Mouse (Mus musculus): ENCODE data around the gene Olfr281.
"Not testable (repeated sequence)": the region's sequence is repeated elsewhere in the genome, so short reads cannot be mapped to it uniquely, and the experiment has no call there.

Olfr281 gene

GRCm38 (mm10) chr15:98452288-98452687 is at the start of gene Olfr281:
Olfr281 (plus strand) TSS chr15:98452588.
- DNase-seq (ENCODE audit: low read depth, low spot score) = no peak

DNA sequence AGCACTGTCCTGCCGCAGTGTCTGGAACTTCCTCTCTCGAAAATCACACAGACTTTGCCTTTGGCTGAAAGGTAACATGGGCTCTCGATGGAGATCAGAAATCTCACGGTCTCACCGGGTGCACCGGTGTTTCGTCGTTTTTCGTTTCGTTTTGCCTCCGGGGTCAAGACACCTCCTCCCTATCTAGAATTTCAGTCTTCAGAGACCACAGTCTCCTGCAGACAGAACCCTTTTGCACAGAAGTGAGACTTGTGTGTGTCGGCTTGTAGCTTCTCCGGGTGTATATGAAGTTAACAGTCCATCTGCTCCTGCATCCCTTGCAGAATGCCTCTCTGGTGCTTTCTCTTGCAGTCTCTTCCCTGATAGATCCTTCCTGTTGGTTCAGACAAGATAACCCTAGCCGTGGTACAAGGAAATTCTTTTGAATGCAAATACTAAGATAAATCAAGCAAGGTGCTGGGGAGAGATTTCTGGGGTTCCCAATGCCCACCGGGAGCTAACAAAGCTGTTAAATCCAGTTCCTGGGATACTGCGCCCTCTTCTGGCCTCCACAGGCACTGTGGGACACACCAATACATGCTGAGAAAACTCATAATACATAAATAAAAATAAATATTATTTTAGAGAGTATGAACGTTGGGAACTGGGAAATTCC is 43.9 kb upstream of the Olfr281 start:
- no peak for DNase-seq (ENCODE audit: low read depth, low spot score)

DNA sequence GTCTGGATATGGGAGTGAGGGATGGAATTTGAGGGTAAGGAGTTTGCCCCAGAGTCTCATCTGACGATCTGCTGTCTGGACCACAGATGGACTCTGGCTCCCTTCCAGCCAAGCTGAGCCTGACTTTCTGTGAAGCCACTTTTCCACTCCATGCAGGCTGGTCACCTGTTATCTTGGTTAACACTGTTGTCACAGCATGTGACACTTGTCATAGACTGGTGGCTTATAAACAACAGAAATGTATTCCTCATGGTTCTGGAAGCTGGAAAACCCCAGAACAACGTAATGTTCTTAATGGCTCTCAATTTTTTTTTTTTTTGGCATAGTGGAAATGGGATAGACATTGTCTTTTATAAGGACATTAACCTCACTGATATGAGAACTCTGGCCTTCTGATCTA is 42.8 kb upstream of the Olfr281 start:
- no peak for DNase-seq (ENCODE audit: low read depth, low spot score)

DNA sequence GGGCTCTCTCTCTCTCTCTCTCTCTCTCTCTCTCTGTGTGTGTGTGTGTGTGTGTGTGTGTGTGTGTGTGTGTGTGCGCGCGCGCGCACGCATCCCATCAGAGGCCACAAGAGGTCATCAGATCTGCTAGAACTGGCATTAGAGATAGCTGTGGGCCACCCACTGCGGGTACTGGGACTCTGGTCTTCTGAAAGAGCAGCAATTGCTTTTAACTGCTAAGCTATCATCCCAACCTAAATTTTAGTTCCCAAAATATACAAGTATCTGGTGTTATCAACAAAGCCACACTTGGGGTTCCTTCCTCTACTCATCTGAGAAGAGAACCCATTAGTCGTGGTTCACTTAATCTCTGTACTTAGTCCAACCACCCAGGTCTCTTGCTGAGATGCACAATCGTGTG is 42.1 kb upstream of the Olfr281 start:
- DNase-seq (ENCODE audit: low read depth, low spot score) = no peak

DNA sequence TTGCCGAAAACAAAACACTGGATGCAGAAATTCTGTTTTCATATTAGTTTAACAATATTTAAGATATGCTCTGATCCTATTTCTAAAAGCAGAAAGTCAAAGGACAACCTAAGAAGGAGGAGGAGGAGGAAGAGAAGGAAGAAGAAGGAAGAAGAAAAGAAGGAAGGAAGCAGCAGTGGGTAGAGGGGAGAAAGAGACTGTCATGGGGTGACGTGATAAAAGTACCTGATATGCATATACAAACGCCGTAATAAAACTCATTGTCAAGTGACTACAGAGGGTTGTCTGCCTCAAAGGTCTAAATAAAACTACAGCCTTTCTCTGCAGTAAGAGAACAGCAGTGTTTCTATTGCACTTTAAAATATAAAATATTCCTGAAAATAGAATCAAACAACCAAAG is 36.4 kb upstream of the Olfr281 start:
- DNase-seq (ENCODE audit: low read depth, low spot score) = no peak

- not testable (repeated sequence) for DNase-seq (ENCODE audit: low read depth, low spot score)
Observed at GRCm38 (mm10) chr15:98416802-98417201, 35.6 kb upstream of the Olfr281 start.

DNA sequence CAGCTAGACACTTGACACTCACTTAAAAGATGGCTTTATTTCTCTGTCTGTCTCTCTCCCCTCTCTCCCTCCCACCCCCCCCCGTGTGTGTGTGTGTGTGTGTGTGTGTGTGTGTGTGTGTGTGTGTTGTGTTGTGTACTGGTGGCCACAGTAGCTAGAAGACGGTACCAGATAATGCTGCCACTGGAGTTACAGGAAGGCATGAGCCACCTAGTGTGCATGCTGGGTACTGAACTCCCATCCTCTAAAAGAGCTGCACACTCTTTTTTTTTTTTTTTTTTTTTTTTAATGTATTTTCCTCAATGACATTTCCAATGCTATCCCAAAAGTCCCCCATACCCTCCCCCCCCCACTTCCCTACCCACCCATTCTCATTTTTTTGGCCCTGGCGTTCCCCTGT is 35.1 kb upstream of the Olfr281 start:
- peak; percentile 31 for DNase-seq (ENCODE audit: low read depth, low spot score)

GRCm38 (mm10) chr15:98418096-98418495 is 34.3 kb upstream of the Olfr281 start:
- DNase-seq (ENCODE audit: low read depth, low spot score) = no peak

GRCm38 (mm10) chr15:98420897-98421296 is 31.5 kb upstream of the Olfr281 start:
- DNase-seq (ENCODE audit: low read depth, low spot score) = no peak

- DNase-seq (ENCODE audit: low read depth, low spot score) = no peak
Observed at GRCm38 (mm10) chr15:98424326-98424725, 28.1 kb upstream of the Olfr281 start.

DNA sequence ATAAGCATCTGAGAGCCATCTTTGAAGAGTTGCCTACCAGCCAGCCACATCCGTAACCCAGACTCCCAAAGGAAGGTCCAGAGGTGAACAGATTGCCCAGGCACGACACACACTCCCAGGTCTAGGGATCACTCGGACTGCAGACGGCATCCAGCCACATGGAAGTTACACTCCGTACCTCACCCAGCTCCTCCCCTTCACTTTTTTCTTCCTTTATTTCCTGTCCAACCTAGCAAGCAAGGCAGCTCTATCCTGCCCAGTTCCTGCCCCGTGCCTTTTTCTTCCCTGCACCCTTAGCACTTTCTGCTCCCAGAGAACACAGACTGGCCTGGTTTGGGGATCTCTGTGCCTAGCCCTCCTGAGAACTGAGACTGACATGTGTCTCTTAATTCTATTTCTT is 27.6 kb upstream of the Olfr281 start:
- DNase-seq (ENCODE audit: low read depth, low spot score) = no peak

GRCm38 (mm10) chr15:98425188-98425587 is 27.2 kb upstream of the Olfr281 start:
- DNase-seq (ENCODE audit: low read depth, low spot score) = no peak

- not testable (repeated sequence) for DNase-seq (ENCODE audit: low read depth, low spot score)
Observed at GRCm38 (mm10) chr15:98430925-98431324, 21.5 kb upstream of the Olfr281 start, which contains the start of gene Olfr282. Olfr282 (plus strand) TSS chr15:98431225.

DNA sequence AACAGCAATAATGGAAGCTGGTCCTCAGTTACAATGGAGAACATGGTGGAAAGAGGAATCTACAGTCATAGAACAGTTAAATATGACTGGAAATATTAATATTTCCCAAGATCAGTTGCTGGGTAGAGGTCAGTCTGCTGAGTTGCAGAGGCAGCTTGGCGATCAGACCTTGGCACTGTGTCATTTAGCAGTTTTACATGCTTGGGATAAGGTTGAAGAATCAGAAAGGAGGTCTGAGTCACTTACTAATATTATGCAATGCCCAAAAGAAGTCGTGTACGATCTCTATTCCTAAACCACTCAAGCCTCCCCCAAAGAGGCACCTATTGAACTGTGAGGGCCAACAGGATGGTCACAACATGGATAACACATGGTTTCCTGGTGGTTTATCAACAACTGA is 7.8 kb upstream of the Olfr281 start:
- no peak for DNase-seq (ENCODE audit: low read depth, low spot score)

DNA sequence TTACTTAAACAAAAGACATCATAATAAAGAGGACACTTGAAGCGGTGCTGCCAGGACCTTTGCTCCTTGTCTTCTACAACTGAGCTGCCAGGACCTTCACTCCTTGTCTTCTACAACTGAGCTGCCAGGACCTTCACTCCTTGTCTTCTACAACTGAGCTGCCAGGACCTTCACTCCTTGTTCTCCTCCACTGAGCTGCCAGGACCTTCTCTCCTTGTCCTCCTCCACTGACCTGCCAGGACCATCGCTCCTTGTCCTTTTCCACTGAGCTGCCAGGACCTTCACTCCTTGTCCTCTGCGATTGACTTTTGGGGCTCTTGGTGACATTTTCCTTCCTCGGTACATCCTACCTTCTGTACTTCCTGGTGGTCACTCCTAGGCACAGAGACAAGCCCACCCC is 3.9 kb upstream of the Olfr281 start:
- no peak for DNase-seq (ENCODE audit: low read depth, low spot score)

GRCm38 (mm10) chr15:98469596-98469995 is 17.2 kb downstream of the Olfr281 start, which contains the start of gene OR5BS1P:
OR5BS1P (plus strand) TSS chr15:98469896.
- DNase-seq (ENCODE audit: low read depth, low spot score) = no peak

- no peak for DNase-seq (ENCODE audit: low read depth, low spot score)
Observed at GRCm38 (mm10) chr15:98471539-98471938, 19.2 kb downstream of the Olfr281 start.

DNA sequence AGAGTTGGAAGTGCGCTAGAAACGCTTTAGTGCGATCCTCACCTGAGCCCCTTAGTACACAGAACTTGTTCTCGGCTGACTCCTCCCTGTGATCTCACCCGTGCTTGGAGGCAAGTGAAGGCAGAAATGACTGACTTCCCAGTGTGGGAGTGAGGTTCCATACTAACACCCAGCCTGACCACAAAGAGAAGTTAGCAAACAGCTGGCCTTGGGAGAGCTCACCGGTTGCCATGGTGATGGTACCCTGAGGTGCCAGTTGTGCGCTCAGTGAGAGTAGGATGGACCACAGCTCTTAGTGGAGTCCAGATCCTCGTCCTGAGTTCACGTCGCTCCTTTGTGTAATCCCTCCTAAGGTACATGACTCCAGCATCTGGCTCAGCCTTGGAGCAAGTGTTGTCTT is 22.6 kb downstream of the Olfr281 start:
- no peak for DNase-seq (ENCODE audit: low read depth, low spot score)

DNA sequence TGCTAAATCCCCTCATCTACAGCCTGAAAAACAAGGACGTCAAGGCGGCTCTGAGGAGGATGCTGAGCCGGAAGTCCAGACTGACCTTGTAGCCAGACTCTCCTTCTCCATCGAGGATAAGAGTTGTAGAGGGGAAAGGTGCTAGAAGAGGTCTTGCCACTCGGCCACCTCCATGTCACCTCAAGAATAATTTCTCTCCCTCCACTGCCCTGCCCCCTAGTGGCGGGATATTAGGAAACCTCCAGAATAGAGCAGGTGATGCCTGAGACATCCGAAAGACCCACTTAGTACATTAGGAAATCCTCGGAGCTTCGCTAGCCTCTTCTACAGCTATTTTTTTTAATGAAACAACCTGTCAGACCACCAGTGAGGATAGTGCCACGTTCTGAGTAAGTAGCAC is 23.0 kb downstream of the Olfr281 start:
- DNase-seq (ENCODE audit: low read depth, low spot score) = peak; percentile 35

DNA sequence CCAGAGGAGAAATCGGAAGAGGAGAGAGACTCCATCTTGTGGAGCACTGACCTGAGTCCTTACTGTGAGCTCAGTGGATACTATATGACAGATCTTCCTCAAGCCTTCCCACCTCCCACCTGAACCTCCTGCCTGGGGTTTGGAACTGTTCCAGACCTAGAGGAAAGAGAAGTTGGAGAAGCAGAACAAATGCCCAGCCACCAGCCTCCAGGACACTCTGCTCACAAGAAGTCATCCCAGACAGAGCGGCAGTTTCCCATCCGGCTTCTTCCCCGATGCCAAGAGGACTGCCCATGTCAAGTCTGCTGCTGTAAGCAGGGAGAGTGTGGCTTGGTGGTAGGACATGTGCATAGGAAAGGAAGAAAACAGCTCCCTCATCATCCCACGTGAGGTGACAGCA is 23.9 kb downstream of the Olfr281 start:
- DNase-seq (ENCODE audit: low read depth, low spot score) = no peak

GRCm38 (mm10) chr15:98479568-98480102 is 27.2 kb downstream of the Olfr281 start:
- no peak for DNase-seq (ENCODE audit: low read depth, low spot score)

GRCm38 (mm10) chr15:98482701-98483100 is 30.3 kb downstream of the Olfr281 start, which contains the start of gene Lalba:
Lalba (minus strand) TSS chr15:98482721.
- no peak for DNase-seq (ENCODE audit: low read depth, low spot score)

All from CD4-positive helper T cell, adult 2 months (primary cell).